Mouse (Mus musculus) heart, embryonic 10.5 days (tissue): Measurements from ENCODE around the gene Rnls. TPM values are rescaled to one million over a fixed set of nuclear protein-coding genes. Genes with fewer than 3 reads are reported as not detected.

Source experiments
- DNase-seq: peaks from one replicate; pipeline ENCODE4 v3.0.0-alpha.2; 2017; ENCODE audit warnings: low spot score
- H3K27ac ChIP-seq: fragments of 300-500 bp; sonication (generic); 2 replicates; pipeline ENCODE4 v1.5.1; 2016; ENCODE audit warnings: mild to moderate bottlenecking
- H3K27me3 ChIP-seq: fragments of 300-500 bp; sonication (generic); 2 replicates; pipeline ENCODE4 v1.6.1; 2016; ENCODE audit warnings: mild to moderate bottlenecking; ENCODE audit not compliant: poor library complexity, insufficient read depth, severe bottlenecking
- H3K36me3 ChIP-seq: fragments of 300-500 bp; sonication (generic); 2 replicates; pipeline ENCODE4 v1.6.1; 2016; ENCODE audit warnings: mild to moderate bottlenecking, moderate library complexity
- H3K4me1 ChIP-seq: fragments of 300-500 bp; sonication (generic); 2 replicates; pipeline ENCODE4 v1.6.1; 2016; ENCODE audit warnings: mild to moderate bottlenecking
- H3K4me3 ChIP-seq: fragments of 300-500 bp; sonication (generic); 2 replicates; pipeline ENCODE4 v1.5.1; 2016; ENCODE audit warnings: mild to moderate bottlenecking, moderate library complexity
- H3K9me3 ChIP-seq: fragments of 300-500 bp; sonication (generic); 2 replicates; pipeline ENCODE4 v1.6.1; 2016; ENCODE audit warnings: mild to moderate bottlenecking, moderate library complexity
- WGBS: fragments of 180-500 bp; shearing (Covaris S2); methylation state at CpG from one replicate; pipeline ENCODE4 v1.1.7; 2016; 5-methylcytosine and 5-hydroxymethylcytosine counted together
- polyA plus RNA-seq: library from polyadenylated mRNA; unstranded; fragments of >200 nt; fragmentation: Nextera tagmentation; extraction: Ambion mirVana; gene quantifications from 2 replicates; pipeline ENCODE4 v1.2.1, GENCODE M21; 2016

Gene Rnls
- polyA plus RNA-seq, 1 experiment from 2014 or later: 6.6 TPM

DNA sequence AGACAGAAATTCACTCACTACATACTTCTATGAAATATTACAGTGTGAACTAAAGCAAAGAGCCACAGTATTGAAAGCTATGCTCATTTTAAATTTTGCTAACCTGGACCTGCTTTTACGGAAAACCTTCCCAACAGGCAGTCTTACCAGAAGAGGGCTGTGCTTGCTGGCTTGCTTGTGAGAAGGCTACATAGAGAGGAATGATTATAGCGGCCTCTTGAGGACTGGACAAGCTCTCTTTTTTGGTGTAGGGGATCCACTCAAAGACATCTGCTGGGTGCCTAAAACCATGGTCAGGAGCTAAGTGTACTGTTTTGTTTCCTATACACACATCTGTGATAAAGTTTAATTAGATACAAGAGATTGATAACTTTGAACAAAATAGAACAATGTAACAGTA, 95.8 kb downstream of the Rnls start:
- no peaks in the 10 kb centered on the region for H3K27me3 ChIP-seq
- no peaks in the 10 kb centered on the region for H3K4me1 ChIP-seq
- 44% methylated on average over 2 of the region's 2 CpGs for WGBS
- H3K9me3 ChIP-seq: no peaks in the 10 kb centered on the region
- no peak for DNase-seq
- H3K4me3 ChIP-seq: no peak overlapping the region
- no peaks in the 10 kb centered on the region for H3K36me3 ChIP-seq
- H3K27ac ChIP-seq: no peak overlapping the region

DNA sequence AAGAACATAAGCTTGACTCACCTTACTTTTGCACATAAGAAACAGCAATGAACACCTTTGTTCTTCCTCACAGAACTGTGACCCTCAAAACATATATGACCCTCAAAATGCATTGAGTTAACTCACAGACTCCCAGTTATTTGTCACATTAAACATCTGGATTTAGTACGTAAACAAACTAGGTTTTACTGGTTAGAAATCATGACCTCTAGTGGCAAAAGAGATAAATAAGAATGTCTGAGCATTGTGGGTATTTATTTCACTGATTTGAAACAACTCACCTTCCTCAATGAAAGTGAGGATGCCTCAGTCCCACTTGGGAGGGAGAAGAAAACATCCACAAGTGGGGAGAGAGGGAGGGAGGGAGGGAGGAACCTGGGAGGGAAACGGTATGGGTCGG, 109.1 kb downstream of the Rnls start:
- Histone ChIP-seq H3K9me3 (no peaks in the 10 kb centered on the region), H3K4me3 (no peak overlapping the region), H3K36me3 (no peaks in the 10 kb centered on the region), H3K4me1 (no peaks in the 10 kb centered on the region), H3K27ac (no peak overlapping the region), H3K27me3 (no peaks in the 10 kb centered on the region)
- DNase-seq: no peak
- WGBS: 53% methylated on average over 3 of the region's 3 CpGs

GRCm38 (mm10) chr19:33276421-33276820, 115.7 kb downstream of the Rnls start:
- Histone ChIP-seq H3K4me1 (no peaks in the 10 kb centered on the region), H3K27ac (no peak overlapping the region), H3K9me3 (no peaks in the 10 kb centered on the region), H3K4me3 (no peak overlapping the region), H3K27me3 (no peaks in the 10 kb centered on the region), H3K36me3 (no peaks in the 10 kb centered on the region)
- WGBS: 75% methylated on average over 1 of the region's 1 CpGs
- DNase-seq: no peak

GRCm38 (mm10) chr19:33273676-33274075, 118.4 kb downstream of the Rnls start:
- WGBS: 76% methylated on average over 1 of the region's 1 CpGs
- Histone ChIP-seq H3K9me3 (no peaks in the 10 kb centered on the region), H3K4me1 (no peaks in the 10 kb centered on the region), H3K36me3 (no peaks in the 10 kb centered on the region), H3K27ac (no peak overlapping the region), H3K27me3 (no peaks in the 10 kb centered on the region), H3K4me3 (no peak overlapping the region)
- no peak for DNase-seq

- H3K36me3 ChIP-seq: no peaks in the 10 kb centered on the region
- no peaks in the 10 kb centered on the region for H3K9me3 ChIP-seq
- H3K27ac ChIP-seq: no peak overlapping the region
- H3K27me3 ChIP-seq: no peaks in the 10 kb centered on the region
- H3K4me3 ChIP-seq: no peak overlapping the region
- H3K4me1 ChIP-seq: no peaks in the 10 kb centered on the region
- 70% methylated on average over 2 of the region's 2 CpGs for WGBS
- DNase-seq: no peak
These were observed 120.5 kb downstream of the Rnls start for GRCm38 (mm10) chr19:33271571-33271970.

- Histone ChIP-seq H3K27me3 (no peaks in the 10 kb centered on the region), H3K9me3 (no peaks in the 10 kb centered on the region), H3K36me3 (no peaks in the 10 kb centered on the region), H3K4me3 (no peak overlapping the region), H3K27ac (no peak overlapping the region), H3K4me1 (no peaks in the 10 kb centered on the region)
- DNase-seq: no peak
- 74% methylated on average over 2 of the region's 2 CpGs for WGBS
These were observed 121.9 kb downstream of the Rnls start for GRCm38 (mm10) chr19:33270231-33270630.

DNA sequence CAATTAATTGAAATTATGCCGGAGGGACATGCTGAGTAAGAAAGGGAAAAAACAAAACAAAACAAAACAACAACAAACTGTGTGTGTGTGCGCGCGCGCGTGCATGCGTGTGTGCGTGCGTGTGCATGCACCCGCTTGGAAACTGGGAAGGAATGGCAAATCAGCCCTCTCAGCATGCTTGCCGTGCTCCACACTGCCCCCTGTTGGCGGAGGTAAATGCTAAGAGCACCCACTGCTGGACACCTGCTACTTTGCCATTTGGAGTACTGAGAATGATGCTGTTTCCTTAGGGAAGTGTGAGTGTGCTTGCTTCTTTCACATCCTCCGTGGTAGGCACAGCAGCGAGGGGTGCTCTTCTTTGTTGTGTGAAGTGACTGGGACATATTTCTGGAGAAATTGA, 124.1 kb downstream of the Rnls start:
- H3K4me1 ChIP-seq: no peaks in the 10 kb centered on the region
- DNase-seq: no peak

GRCm38 (mm10) chr19:33265245-33265644, 126.8 kb downstream of the Rnls start:
- 24% methylated on average over 2 of the region's 2 CpGs for WGBS
- no peaks in the 10 kb centered on the region for H3K36me3 ChIP-seq
- H3K9me3 ChIP-seq: no peaks in the 10 kb centered on the region
- H3K4me3 ChIP-seq: no peak overlapping the region
- no peaks in the 10 kb centered on the region for H3K27me3 ChIP-seq
- H3K4me1 ChIP-seq: no peaks in the 10 kb centered on the region
- DNase-seq: no peak
- no peak overlapping the region for H3K27ac ChIP-seq

More for the DNA sequence above, 124.1 kb downstream of the Rnls start:
- Histone ChIP-seq H3K27me3 (no peaks in the 10 kb centered on the region), H3K9me3 (no peaks in the 10 kb centered on the region), H3K36me3 (no peaks in the 10 kb centered on the region), H3K27ac (no peak overlapping the region), H3K4me3 (no peak overlapping the region)
- WGBS: 76% methylated on average over 14 of the region's 14 CpGs

DNA sequence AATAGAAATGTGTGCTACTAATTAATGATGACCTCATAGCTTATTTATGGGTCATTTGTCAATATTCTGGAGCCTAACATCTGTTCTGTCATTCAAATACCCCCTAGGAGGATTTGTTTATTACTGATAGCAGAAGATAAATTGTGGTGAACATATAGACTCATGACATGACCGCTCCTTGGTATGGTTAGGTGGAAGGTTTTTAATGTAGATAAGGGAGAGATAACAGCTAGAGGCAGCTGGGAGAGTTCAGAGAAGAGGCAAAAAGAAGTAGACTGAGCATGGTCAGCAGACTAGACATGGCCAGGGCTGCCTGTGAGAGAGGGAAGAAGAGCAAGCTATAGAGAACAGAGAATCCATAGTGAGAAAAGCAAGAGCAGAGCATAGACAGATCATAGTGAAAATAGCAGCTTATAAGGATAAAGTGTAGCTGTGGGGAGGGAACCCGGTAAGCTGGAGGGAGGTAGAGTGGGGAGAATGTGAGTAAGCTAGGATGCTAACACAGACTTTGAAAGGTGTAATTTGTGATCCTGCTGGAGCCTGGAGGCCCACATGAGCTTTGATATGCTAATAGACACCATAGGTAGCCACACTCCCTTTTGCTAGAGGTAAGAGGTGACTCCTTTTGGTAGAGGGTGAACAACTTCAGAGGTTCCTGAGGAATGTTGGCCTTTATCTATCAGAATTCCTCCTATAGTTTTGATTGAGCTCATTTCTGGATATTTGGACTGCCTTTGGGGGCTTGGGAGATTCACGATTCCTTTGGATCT, 127.7 kb downstream of the Rnls start:
- DNase-seq: no peak
- H3K27me3 ChIP-seq: no peaks in the 10 kb centered on the region
- WGBS: 32% methylated on average over 3 of the region's 3 CpGs
- no peak overlapping the region for H3K27ac ChIP-seq
- no peaks in the 10 kb centered on the region for H3K9me3 ChIP-seq
- H3K36me3 ChIP-seq: no peaks in the 10 kb centered on the region
- H3K4me1 ChIP-seq: no peaks in the 10 kb centered on the region
- H3K4me3 ChIP-seq: no peak overlapping the region

- DNase-seq: no peak
- WGBS: 42% methylated on average over 2 of the region's 2 CpGs
- Histone ChIP-seq H3K27ac (no peak overlapping the region), H3K36me3 (no peaks in the 10 kb centered on the region), H3K27me3 (no peaks in the 10 kb centered on the region), H3K4me3 (no peak overlapping the region), H3K4me1 (no peaks in the 10 kb centered on the region), H3K9me3 (no peaks in the 10 kb centered on the region)
These were observed 129.7 kb downstream of the Rnls start for GRCm38 (mm10) chr19:33262421-33262820.

GRCm38 (mm10) chr19:33259164-33259563, 132.9 kb downstream of the Rnls start:
- no peaks in the 10 kb centered on the region for H3K36me3 ChIP-seq
- 85% methylated on average over 1 of the region's 1 CpGs for WGBS
- DNase-seq: no peak
- H3K27me3 ChIP-seq: no peaks in the 10 kb centered on the region
- no peaks in the 10 kb centered on the region for H3K4me1 ChIP-seq
- no peak overlapping the region for H3K4me3 ChIP-seq
- no peak overlapping the region for H3K27ac ChIP-seq
- H3K9me3 ChIP-seq: no peaks in the 10 kb centered on the region

DNA sequence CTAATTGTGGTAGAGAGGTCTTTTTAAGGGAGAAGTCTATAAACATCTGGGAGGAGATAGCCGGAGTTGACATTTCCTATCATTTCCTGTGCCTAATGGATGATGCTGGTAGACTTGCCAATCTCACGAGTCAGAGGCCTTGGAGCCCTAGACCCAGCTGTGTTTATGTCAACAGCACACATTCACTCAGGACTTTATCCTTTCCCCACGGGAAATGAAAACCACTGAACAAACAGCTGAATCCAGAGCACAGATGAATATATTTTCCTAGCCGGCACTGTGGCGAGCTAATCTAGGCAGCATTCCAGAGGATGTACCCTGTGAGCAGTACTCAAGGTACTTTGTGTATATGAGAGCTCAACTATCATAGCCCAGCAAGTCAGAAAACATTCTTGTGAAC, 138.2 kb downstream of the Rnls start:
- WGBS: 54% methylated on average over 5 of the region's 5 CpGs
- no peaks in the 10 kb centered on the region for H3K27me3 ChIP-seq
- no peaks in the 10 kb centered on the region for H3K9me3 ChIP-seq
- DNase-seq: no peak
- H3K27ac ChIP-seq: no peak overlapping the region
- no peak overlapping the region for H3K4me3 ChIP-seq
- no peaks in the 10 kb centered on the region for H3K4me1 ChIP-seq
- H3K36me3 ChIP-seq: no peaks in the 10 kb centered on the region

DNA sequence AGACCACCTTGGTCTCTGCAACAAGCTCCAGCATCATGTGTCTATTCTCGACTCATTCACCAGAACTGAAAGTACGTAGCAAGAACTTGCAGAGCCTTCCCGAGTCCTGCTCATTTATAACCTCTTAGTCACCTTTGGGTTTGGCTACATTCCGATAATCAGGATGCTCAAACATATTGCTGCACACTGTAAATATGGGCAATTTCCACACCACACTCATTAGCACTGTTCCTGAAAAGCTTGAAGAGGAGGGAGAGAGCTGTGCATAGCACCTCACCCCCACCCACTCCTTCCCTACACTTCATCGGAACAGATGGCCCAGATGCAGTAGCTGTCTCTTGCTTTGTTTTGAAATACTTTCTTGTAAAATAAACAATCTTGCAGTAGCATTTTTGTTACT, 139.9 kb downstream of the Rnls start:
- Histone ChIP-seq H3K27me3 (no peaks in the 10 kb centered on the region), H3K9me3 (no peaks in the 10 kb centered on the region), H3K27ac (no peak overlapping the region), H3K4me1 (no peaks in the 10 kb centered on the region), H3K36me3 (no peaks in the 10 kb centered on the region), H3K4me3 (no peak overlapping the region)
- WGBS: 84% methylated on average over 5 of the region's 5 CpGs
- DNase-seq: no peak

- Histone ChIP-seq H3K4me1 (no peaks in the 10 kb centered on the region), H3K27me3 (no peaks in the 10 kb centered on the region), H3K27ac (no peak overlapping the region), H3K4me3 (no peak overlapping the region), H3K36me3 (no peaks in the 10 kb centered on the region), H3K9me3 (no peaks in the 10 kb centered on the region)
- WGBS: 71% methylated on average over 2 of the region's 2 CpGs
- DNase-seq: no peak
These were observed 147.9 kb downstream of the Rnls start for GRCm38 (mm10) chr19:33244196-33244595.
